Mouse (Mus musculus) kidney, postnatal 36 days (tissue): Measurements from ENCODE around the gene Prrc2a.
A peak's percentile ranks its signal among the peaks of the same experiment; 100 is the strongest.

Experiments
- DNase-seq, 2 experiments: peaks; one replicate each; pipeline ENCODE4 v3.0.0; 2021 to 2022; ENCODE audit warnings: mixed read lengths in 2 of 2

The Prrc2a gene

GRCm38 (mm10) chr17:35101161-35101560 lies 63.5 kb downstream of the Prrc2a start:
- DNase-seq, result no peak

GRCm38 (mm10) chr17:35100196-35100765 lies 64.4 kb downstream of the Prrc2a start:
- DNase-seq, result peak; percentile 34 to 56
